Mouse (Mus musculus) limb, embryonic 14.5 days (tissue): ENCODE measurements at regions not wholly inside any gene's neighbourhood (a gene's known extent, or its start where the extent isn't known, plus 50 kb on each side); places are given as distances from the start of the nearest gene placed in this dataset.
A peak's percentile ranks its signal among the peaks of the same experiment; 100 is the strongest.

Experiments used
- ATAC-seq: fragments of 200-750 bp; cut with Nextera tagmentation; 2 replicates; pipeline ENCODE4 v1.8.0; 2017; ENCODE audit warnings: low read depth, moderate number of reproducible peaks, moderate TSS enrichment; ENCODE audit not compliant: low FRiP score
- DNase-seq: peaks from one replicate; pipeline ENCODE4 v3.0.0-alpha.2; 2015; ENCODE audit warnings: low spot score
- H3K27ac ChIP-seq: fragments of 300-500 bp; sonication (generic); replicated peaks from 2 replicates; pipeline ENCODE4 v1.5.1; 2014; ENCODE audit warnings: low read depth, mild to moderate bottlenecking, low read length, moderate library complexity, mixed read lengths
- H3K27me3 ChIP-seq: fragments of 300-500 bp; sonication (generic); 2 replicates; pipeline ENCODE4 v1.6.1; 2014; ENCODE audit warnings: low read length, mixed read lengths; ENCODE audit not compliant: control insufficient read depth, insufficient read depth
- H3K36me3 ChIP-seq: fragments of 300-500 bp; sonication (generic); 2 replicates; pipeline ENCODE4 v1.6.1; 2014; ENCODE audit warnings: mild to moderate bottlenecking, low read length, moderate library complexity, mixed read lengths; ENCODE audit not compliant: control insufficient read depth, insufficient read depth
- H3K4me1 ChIP-seq: fragments of 300-500 bp; sonication (generic); 2 replicates; pipeline ENCODE4 v1.6.1; 2014; ENCODE audit warnings: antibody characterized with exemption, low read length, mixed read lengths; ENCODE audit not compliant: control insufficient read depth, insufficient read depth
- H3K4me2 ChIP-seq: fragments of 300-500 bp; sonication (generic); replicated peaks from 2 replicates; pipeline ENCODE4 v1.6.1; 2014; ENCODE audit warnings: low read depth, mild to moderate bottlenecking, low read length, moderate library complexity; ENCODE audit not compliant: severe bottlenecking
- H3K4me3 ChIP-seq: fragments of 300-500 bp; sonication (generic); replicated peaks from 2 replicates; pipeline ENCODE4 v1.5.1; 2014; ENCODE audit warnings: low read length
- H3K9ac ChIP-seq: fragments of 300-500 bp; sonication (generic); 2 replicates; pipeline ENCODE4 v1.6.1; 2014; ENCODE audit warnings: mild to moderate bottlenecking, low read depth, low read length, moderate library complexity; ENCODE audit not compliant: severe bottlenecking
- H3K9me3 ChIP-seq: fragments of 300-500 bp; sonication (generic); 2 replicates; pipeline ENCODE4 v1.6.1; 2016; ENCODE audit warnings: low read length; ENCODE audit not compliant: control insufficient read depth
- POLR2A ChIP-seq: fragments of 200-500 bp; IDR thresholded peaks from 2 replicates; pipeline ENCODE4 v1.8.0; 2012; ENCODE audit warnings: inconsistent platforms, mild to moderate bottlenecking, moderate library complexity, borderline replicate concordance; ENCODE audit not compliant: insufficient read depth, insufficient read length; ENCODE audit errors: extremely low read depth
- WGBS: fragments of 180-500 bp; shearing (Covaris S2); extraction: QIAGEN DNeasy Blood & Tissue Kit; methylation state at CpG from one replicate; pipeline ENCODE4 v1.1.7; 2014; 5-methylcytosine and 5-hydroxymethylcytosine counted together

- DNase-seq (no peak), ATAC-seq (no peak)
- H3K4me2 ChIP-seq = no peak overlapping the region
- H3K27ac ChIP-seq = no peak overlapping the region
- TF ChIP-seq POLR2A = no peak
- H3K4me3 ChIP-seq = no peak overlapping the region
- no peak overlapping the region for H3K9ac ChIP-seq
- WGBS = 81% methylated on average over 7 of the region's 7 CpGs
- no peaks in the 10 kb centered on the region for H3K4me1 ChIP-seq
- H3K27me3 ChIP-seq = no peaks in the 10 kb centered on the region
- no peaks in the 10 kb centered on the region for H3K36me3 ChIP-seq
- H3K9me3 ChIP-seq = no peaks in the 10 kb centered on the region
These were observed 95.9 kb downstream of the Trim42 start for GRCm38 (mm10) chr9:97273891-97274290.

DNA sequence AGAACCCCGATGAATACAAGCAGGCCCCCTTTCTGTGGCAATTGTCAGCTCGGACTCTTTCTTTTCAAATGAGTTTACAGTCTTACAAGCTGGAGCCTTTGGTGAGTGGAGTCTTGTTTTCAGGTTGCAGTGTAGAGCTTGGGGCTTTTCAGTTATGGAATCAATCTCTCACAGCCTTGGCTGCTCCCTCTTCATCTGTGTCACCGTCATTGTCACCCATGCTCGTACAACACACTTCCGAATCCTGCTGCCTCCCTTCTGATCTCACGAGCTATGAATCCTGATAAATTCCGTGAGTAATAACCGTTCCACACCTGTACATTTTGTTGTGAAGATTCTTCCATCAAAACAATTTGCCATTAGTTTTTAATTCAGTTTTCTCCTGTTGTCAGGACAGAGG lies 97.7 kb downstream of the Trim42 start:
- DNase-seq = no peak
- Histone ChIP-seq H3K27me3 (no peaks in the 10 kb centered on the region), H3K9me3 (no peaks in the 10 kb centered on the region), H3K4me1 (no peaks in the 10 kb centered on the region), H3K9ac (no peak overlapping the region), H3K36me3 (no peaks in the 10 kb centered on the region), H3K4me2 (no peak overlapping the region), H3K27ac (no peak overlapping the region), H3K4me3 (no peak overlapping the region)
- TF ChIP-seq POLR2A = no peak
- 91% methylated on average over 8 of the region's 8 CpGs for WGBS
- no peak for ATAC-seq

DNA sequence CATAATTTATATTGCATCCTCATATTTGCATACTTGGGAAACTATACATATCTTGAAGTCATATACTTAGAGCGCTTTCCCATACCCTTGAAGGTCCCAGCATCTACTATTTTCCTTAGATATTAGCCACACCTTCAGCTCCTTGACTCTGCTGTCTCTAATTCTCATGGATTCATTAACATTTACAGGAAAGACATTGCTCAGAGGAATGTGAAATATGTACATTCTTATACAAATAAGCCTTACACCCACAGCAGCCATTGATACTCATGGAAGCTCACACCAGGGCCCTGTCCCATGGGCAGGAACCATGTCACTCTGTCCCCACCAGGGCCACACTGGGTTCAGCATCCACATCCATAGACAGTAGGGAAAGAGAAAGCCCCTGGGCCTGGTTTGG lies 122.1 kb downstream of the Trim42 start:
- Histone ChIP-seq H3K9me3 (no peaks in the 10 kb centered on the region), H3K27ac (no peak overlapping the region), H3K4me3 (no peak overlapping the region), H3K36me3 (no peaks in the 10 kb centered on the region), H3K27me3 (no peaks in the 10 kb centered on the region), H3K4me1 (no peaks in the 10 kb centered on the region), H3K9ac (no peak overlapping the region), H3K4me2 (no peak overlapping the region)
- WGBS = 92% methylated on average over 1 of the region's 1 CpGs
- ATAC-seq = no peak
- no peak for DNase-seq
- no peak for TF ChIP-seq POLR2A

GRCm38 (mm10) chr9:97226074-97226473 lies 115.1 kb upstream of the Slc25a36 start:
- 87% methylated on average over 5 of the region's 5 CpGs for WGBS
- ATAC-seq (no peak), DNase-seq (no peak)
- Histone ChIP-seq H3K4me2 (no peak overlapping the region), H3K4me1 (no peaks in the 10 kb centered on the region), H3K9ac (no peak overlapping the region), H3K36me3 (no peaks in the 10 kb centered on the region), H3K27ac (no peak overlapping the region), H3K9me3 (no peaks in the 10 kb centered on the region), H3K4me3 (no peak overlapping the region), H3K27me3 (no peaks in the 10 kb centered on the region)
- no peak for TF ChIP-seq POLR2A

DNA sequence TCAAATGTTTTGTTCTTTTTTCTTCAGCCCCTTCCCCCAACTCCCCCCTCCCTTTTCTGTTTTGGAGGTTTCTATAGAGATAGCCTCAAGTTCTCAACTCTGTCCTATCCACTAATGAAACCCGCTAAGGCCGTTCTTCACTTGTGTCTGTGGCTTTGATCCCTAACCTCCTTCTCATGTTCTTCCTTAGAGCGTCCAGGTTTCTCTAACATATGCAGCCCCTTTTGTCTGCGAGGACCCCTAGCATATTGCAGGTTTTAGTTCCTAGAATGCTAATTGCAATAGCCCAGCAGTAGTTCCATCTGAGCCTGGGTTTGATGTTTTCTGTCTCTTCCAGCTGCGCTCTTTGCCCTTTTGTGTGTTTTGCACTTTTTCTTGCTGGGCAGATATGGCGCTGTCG lies 113.6 kb upstream of the Slc25a36 start:
- Histone ChIP-seq H3K36me3 (no peaks in the 10 kb centered on the region), H3K9me3 (no peaks in the 10 kb centered on the region), H3K27ac (no peak overlapping the region), H3K9ac (no peak overlapping the region), H3K4me3 (no peak overlapping the region), H3K4me1 (no peaks in the 10 kb centered on the region), H3K27me3 (no peaks in the 10 kb centered on the region), H3K4me2 (no peak overlapping the region)
- 42% methylated on average over 7 of the region's 7 CpGs for WGBS
- no peak for TF ChIP-seq POLR2A
- no peak for DNase-seq
- no peak for ATAC-seq

- ATAC-seq = no peak
These were observed 103.8 kb upstream of the Slc25a36 start for GRCm38 (mm10) chr9:97214806-97215205.

More at GRCm38 (mm10) chr9:97214806-97215205, 103.8 kb upstream of the Slc25a36 start:
- peak; percentile 63 for DNase-seq
- Histone ChIP-seq H3K27me3 (no peaks in the 10 kb centered on the region), H3K9ac (no peak overlapping the region), H3K27ac (no peak overlapping the region), H3K4me2 (no peak overlapping the region), H3K9me3 (no peaks in the 10 kb centered on the region), H3K36me3 (no peaks in the 10 kb centered on the region), H3K4me3 (no peak overlapping the region), H3K4me1 (no peaks in the 10 kb centered on the region)
- TF ChIP-seq POLR2A = no peak
- WGBS = 47% methylated on average over 2 of the region's 2 CpGs
